Mouse (Mus musculus): Measurements from ENCODE around the gene Itgad. TPM values are rescaled to one million over a fixed set of nuclear protein-coding genes. Genes with fewer than 3 reads are reported as not detected.

Gene Itgad
- total and polyA plus RNA-seq, 2 experiments from 2014 or later: 0.05 to 0.39 TPM

DNA sequence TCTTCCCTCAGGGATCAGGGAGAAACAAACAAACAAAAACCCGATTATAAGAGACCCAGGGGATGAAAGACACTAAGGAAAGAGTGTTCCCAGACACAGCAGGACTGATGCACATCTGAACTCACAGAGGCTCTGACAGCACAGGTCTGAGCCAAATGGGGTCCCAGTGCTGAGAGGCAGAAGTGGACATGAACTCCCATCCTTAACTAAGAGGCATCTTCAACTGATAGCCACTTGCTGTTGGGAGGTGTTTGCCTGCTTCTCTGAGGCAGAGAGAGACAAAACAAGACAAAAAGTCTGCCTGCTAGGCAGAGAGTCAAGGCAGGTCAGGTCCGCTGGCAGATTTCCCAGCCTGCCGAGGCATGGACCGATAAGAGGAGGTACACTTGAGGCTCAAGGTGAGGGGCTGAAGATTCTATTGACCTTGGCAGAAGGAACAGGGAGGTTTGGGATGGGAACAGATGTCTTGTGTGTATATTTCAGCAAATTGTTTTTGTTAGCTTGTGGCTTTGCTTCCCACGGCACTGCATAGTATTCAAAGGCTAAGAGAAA is 102.7 kb downstream of the Itgad start:
- no peak overlapping the region for H3K4me2 ChIP-seq (ENCODE audit: low read depth)
- H3K27ac ChIP-seq (ENCODE audit: low read depth, low read length): no peak overlapping the region
- ATAC-seq (no peak), DNase-seq (no peak)
- H3K9me3 ChIP-seq (ENCODE audit: low read length): no peaks in the 10 kb centered on the region
- 50% methylated on average over 5 of the region's 5 CpGs for WGBS
- no peaks in the 10 kb centered on the region for H3K36me3 ChIP-seq (ENCODE audit: insufficient read depth)
- H3K27me3 ChIP-seq (ENCODE audit: insufficient read depth, low read length): no peaks in the 10 kb centered on the region
- no peak overlapping the region for H3K4me3 ChIP-seq (ENCODE audit: low read depth, low read length)
- 0 out of 2 replicates have a peak, but pooled peaks cover 4% of the 10 kb centered on the region for H3K4me1 ChIP-seq (ENCODE audit: insufficient read depth)
- no peak overlapping the region for H3K9ac ChIP-seq
- no peak for TF ChIP-seq CTCF (IDR thresholded peaks at IDR 0.05; ENCODE audit: low read depth)

DNA sequence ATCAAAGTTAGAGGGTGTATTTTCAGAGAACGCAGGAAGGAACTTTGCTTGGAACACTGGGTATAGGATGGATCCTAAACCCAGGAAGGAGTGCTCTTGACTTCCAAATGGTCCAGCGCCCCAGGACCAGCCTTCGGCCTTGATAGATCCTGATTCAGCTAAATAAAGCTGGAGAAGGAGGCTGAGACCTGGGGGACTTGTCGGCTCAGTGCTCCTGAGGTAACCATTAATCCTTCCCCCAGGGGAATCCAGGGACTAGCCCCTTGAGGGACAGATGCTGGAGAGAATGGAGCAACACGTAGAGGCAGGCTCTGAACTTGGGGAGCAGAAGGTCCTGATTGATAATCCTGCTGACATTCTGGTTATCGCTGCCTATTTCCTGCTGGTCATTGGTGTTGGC is 111.2 kb downstream of the Itgad start, which contains the start of gene Slc5a2:
Slc5a2 (plus strand) TSS at position 247 of the 400 bp plus-strand sequence.
- H3K4me3 ChIP-seq (ENCODE audit: low read depth, low read length): no peak within 1 kb of the TSS
- no peaks in the 10 kb centered on the region for H3K4me1 ChIP-seq (ENCODE audit: insufficient read depth)
- DNase-seq: no peak
- no peak within 1 kb of the TSS for H3K9ac ChIP-seq
- TF ChIP-seq CTCF (IDR thresholded peaks at IDR 0.05; ENCODE audit: low read depth): no peak
- H3K36me3 ChIP-seq (ENCODE audit: insufficient read depth): no peaks in the 10 kb centered on the region
- no peak within 1 kb of the TSS for H3K4me2 ChIP-seq (ENCODE audit: low read depth)
- ATAC-seq: no peak
- H3K9me3 ChIP-seq (ENCODE audit: low read length): no peaks in the 10 kb centered on the region
- H3K27ac ChIP-seq (ENCODE audit: low read depth, low read length): no peak within 1 kb of the TSS
- H3K27me3 ChIP-seq (ENCODE audit: insufficient read depth, low read length): no peaks in the 10 kb centered on the region
- 85% methylated on average over 6 of the region's 6 CpGs for WGBS

DNA sequence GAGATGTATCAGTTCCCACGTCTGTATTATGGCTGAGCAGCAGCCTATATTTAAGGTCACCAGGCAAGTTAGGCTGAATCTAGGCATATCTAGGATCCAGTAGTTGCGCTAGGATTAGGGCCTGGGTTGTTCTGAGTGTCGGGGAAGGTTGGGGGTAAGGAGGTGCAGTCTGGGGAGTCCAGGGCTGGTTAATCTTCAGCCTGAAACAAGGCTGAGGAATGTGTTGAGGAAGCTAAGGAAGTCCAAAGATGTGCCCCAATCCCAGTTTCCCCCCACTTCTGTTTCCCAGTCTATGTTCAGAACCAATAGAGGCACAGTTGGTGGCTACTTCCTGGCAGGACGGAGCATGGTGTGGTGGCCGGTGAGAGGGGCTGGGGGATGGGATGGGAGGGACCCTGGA is 111.9 kb downstream of the Itgad start:
- H3K27me3 ChIP-seq (ENCODE audit: insufficient read depth, low read length): no peaks in the 10 kb centered on the region
- H3K9ac ChIP-seq: no peak overlapping the region
- no peaks in the 10 kb centered on the region for H3K4me1 ChIP-seq (ENCODE audit: insufficient read depth)
- WGBS: 81% methylated on average over 5 of the region's 5 CpGs
- H3K4me2 ChIP-seq (ENCODE audit: low read depth): no peak overlapping the region
- TF ChIP-seq CTCF (IDR thresholded peaks at IDR 0.05; ENCODE audit: low read depth): no peak
- no peak overlapping the region for H3K27ac ChIP-seq (ENCODE audit: low read depth, low read length)
- no peak overlapping the region for H3K4me3 ChIP-seq (ENCODE audit: low read depth, low read length)
- H3K9me3 ChIP-seq (ENCODE audit: low read length): no peaks in the 10 kb centered on the region
- ATAC-seq (no peak), DNase-seq (no peak)
- no peaks in the 10 kb centered on the region for H3K36me3 ChIP-seq (ENCODE audit: insufficient read depth)

- no peaks in the 10 kb centered on the region for H3K9me3 ChIP-seq (ENCODE audit: low read length)
- no peak for TF ChIP-seq CTCF (IDR thresholded peaks at IDR 0.05; ENCODE audit: low read depth)
- H3K27me3 ChIP-seq (ENCODE audit: insufficient read depth, low read length): no peaks in the 10 kb centered on the region
- H3K4me2 ChIP-seq (ENCODE audit: low read depth): no peak overlapping the region
- ATAC-seq: no peak
- H3K4me3 ChIP-seq (ENCODE audit: low read depth, low read length): no peak overlapping the region
- no peaks in the 10 kb centered on the region for H3K4me1 ChIP-seq (ENCODE audit: insufficient read depth)
- peaks cover 11% of the 10 kb centered on the region for H3K36me3 ChIP-seq (ENCODE audit: insufficient read depth)
- DNase-seq: no peak
- H3K9ac ChIP-seq: no peak overlapping the region
- no peak overlapping the region for H3K27ac ChIP-seq (ENCODE audit: low read depth, low read length)
- WGBS: 67% methylated on average over 13 of the region's 13 CpGs
Observed at GRCm38 (mm10) chr7:128267391-128267790, 113.2 kb downstream of the Itgad start.

DNA sequence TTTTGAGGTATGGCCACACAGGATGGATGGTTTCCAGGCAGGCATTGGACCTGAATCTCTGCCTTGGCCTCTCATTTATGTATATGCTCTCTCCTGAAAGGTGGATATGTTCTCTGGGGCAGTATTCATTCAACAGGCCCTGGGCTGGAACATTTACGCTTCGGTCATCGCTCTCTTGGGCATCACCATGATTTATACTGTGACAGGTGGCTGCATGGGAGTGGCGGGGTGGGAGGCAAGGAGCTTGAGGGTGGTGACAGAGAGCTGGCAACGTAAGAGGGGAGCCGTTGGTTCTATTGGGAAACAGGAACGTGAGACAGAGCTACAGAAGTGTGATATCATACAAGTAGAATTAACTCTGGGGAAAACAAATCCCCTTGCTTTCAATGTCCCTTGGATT is 113.6 kb downstream of the Itgad start:
- Histone ChIP-seq H3K9ac (no peak overlapping the region), H3K4me3 (ENCODE audit: low read depth, low read length) (no peak overlapping the region), H3K9me3 (ENCODE audit: low read length) (no peaks in the 10 kb centered on the region), H3K27ac (ENCODE audit: low read depth, low read length) (no peak overlapping the region), H3K36me3 (ENCODE audit: insufficient read depth) (peaks cover 11% of the 10 kb centered on the region), H3K4me2 (ENCODE audit: low read depth) (no peak overlapping the region), H3K27me3 (ENCODE audit: insufficient read depth, low read length) (no peaks in the 10 kb centered on the region), H3K4me1 (ENCODE audit: insufficient read depth) (no peaks in the 10 kb centered on the region)
- whole genome bisulfite sequencing: 85% methylated on average over 7 of the region's 7 CpGs
- no peak for DNase-seq
- no peak for ATAC-seq
- TF ChIP-seq CTCF (IDR thresholded peaks at IDR 0.05; ENCODE audit: low read depth): no peak

DNA sequence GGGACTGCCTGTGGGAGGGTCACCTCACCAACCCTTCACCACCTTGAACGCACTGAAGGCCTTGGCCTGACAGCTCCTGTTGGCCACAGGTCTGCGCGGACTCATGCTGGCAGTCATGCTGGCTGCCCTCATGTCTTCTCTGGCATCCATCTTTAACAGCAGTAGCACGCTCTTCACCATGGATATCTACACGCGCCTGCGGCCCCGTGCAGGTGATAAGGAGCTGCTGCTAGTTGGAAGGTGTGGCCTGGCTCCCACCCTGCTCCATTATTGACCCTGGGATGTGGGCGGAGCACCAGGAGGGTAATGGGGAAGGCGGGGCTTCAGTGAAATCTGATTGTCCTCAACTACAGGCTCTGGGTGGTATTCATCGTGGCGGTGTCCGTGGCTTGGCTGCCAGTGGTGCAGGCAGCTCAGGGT is 116.3 kb downstream of the Itgad start:
- 59% methylated on average over 13 of the region's 13 CpGs for WGBS
- no peak overlapping the region for H3K9ac ChIP-seq
- no peak for ATAC-seq
- H3K4me1 ChIP-seq (ENCODE audit: insufficient read depth): no peaks in the 10 kb centered on the region
- no peak for DNase-seq
- no peaks in the 10 kb centered on the region for H3K27me3 ChIP-seq (ENCODE audit: insufficient read depth, low read length)
- no peak overlapping the region for H3K4me3 ChIP-seq (ENCODE audit: low read depth, low read length)
- no peak overlapping the region for H3K27ac ChIP-seq (ENCODE audit: low read depth, low read length)
- no peak for TF ChIP-seq CTCF (IDR thresholded peaks at IDR 0.05; ENCODE audit: low read depth)
- H3K36me3 ChIP-seq (ENCODE audit: insufficient read depth): peaks cover 26% of the 10 kb centered on the region
- no peaks in the 10 kb centered on the region for H3K9me3 ChIP-seq (ENCODE audit: low read length)
- H3K4me2 ChIP-seq (ENCODE audit: low read depth): no peak overlapping the region

GRCm38 (mm10) chr7:128271496-128271895 is 117.3 kb downstream of the Itgad start:
- 93% methylated on average over 9 of the region's 9 CpGs for WGBS
- Histone ChIP-seq H3K4me3 (ENCODE audit: low read depth, low read length) (no peak overlapping the region), H3K27me3 (ENCODE audit: insufficient read depth, low read length) (no peaks in the 10 kb centered on the region), H3K36me3 (ENCODE audit: insufficient read depth) (peaks cover 35% of the 10 kb centered on the region), H3K4me2 (ENCODE audit: low read depth) (no peak overlapping the region), H3K27ac (ENCODE audit: low read depth, low read length) (no peak overlapping the region), H3K9me3 (ENCODE audit: low read length) (no peaks in the 10 kb centered on the region), H3K4me1 (ENCODE audit: insufficient read depth) (no peaks in the 10 kb centered on the region), H3K9ac (no peak overlapping the region)
- no peak for TF ChIP-seq CTCF (IDR thresholded peaks at IDR 0.05; ENCODE audit: low read depth)
- ATAC-seq (no peak), DNase-seq (no peak)

Other genes starting within 250 kb of the Itgad start
- gene Kat8, start 241.9 kb upstream of the Itgad start, total RNA-seq (2014; rRNA removed): 30.6 and 41.1 TPM in 2 replicates
- gene Kat8, start 241.9 kb upstream of the Itgad start, polyA plus RNA-seq (2015; fragmentation: Nextera tagmentation; extraction: Ambion mirVana): 34.8 and 37.0 TPM in 2 replicates
- gene Prss8, start 224.3 kb upstream of the Itgad start, total RNA-seq (2014; rRNA removed): 0.38 and 1.1 TPM in 2 replicates
- 0.92 and 1.5 TPM in 2 replicates for gene Prss8, start 224.3 kb upstream of the Itgad start, polyA plus RNA-seq (2015; fragmentation: Nextera tagmentation; extraction: Ambion mirVana)
- gene Prss36, start 207.7 kb upstream of the Itgad start, total RNA-seq (2014; rRNA removed): 6.4 and 18.4 TPM in 2 replicates
- gene Prss36, start 207.7 kb upstream of the Itgad start, polyA plus RNA-seq (2015; fragmentation: Nextera tagmentation; extraction: Ambion mirVana): 15.6 and 18.3 TPM in 2 replicates
- 30.2 and 51.0 TPM in 2 replicates for gene Fus, start 186.9 kb upstream of the Itgad start, total RNA-seq (2014; rRNA removed)
- gene Fus, start 186.9 kb upstream of the Itgad start, polyA plus RNA-seq (2015; fragmentation: Nextera tagmentation; extraction: Ambion mirVana): 221 and 323 TPM in 2 replicates
- 8.1 and 12.1 TPM in 2 replicates for gene Pycard, start 160.5 kb upstream of the Itgad start, total RNA-seq (2014; rRNA removed)
- gene Pycard, start 160.5 kb upstream of the Itgad start, polyA plus RNA-seq (2015; fragmentation: Nextera tagmentation; extraction: Ambion mirVana): 7.4 and 8.5 TPM in 2 replicates
- 0.15 and 0.43 TPM in 2 replicates for gene Trim72, start 150.4 kb upstream of the Itgad start, total RNA-seq (2014; rRNA removed)
- not detected in 2 replicates for gene Trim72, start 150.4 kb upstream of the Itgad start, polyA plus RNA-seq (2015; fragmentation: Nextera tagmentation; extraction: Ambion mirVana)
- 1.4 and 1.7 TPM in 2 replicates for gene Itgam, start 91.7 kb upstream of the Itgad start, total RNA-seq (2014; rRNA removed)
- 0.39 and 0.92 TPM in 2 replicates for gene Itgam, start 91.7 kb upstream of the Itgad start, polyA plus RNA-seq (2015; fragmentation: Nextera tagmentation; extraction: Ambion mirVana)
- not detected in 2 replicates for gene Gm49368, start 91.7 kb upstream of the Itgad start, total RNA-seq (2014; rRNA removed)
- not detected in 2 replicates for gene Gm49368, start 91.7 kb upstream of the Itgad start, polyA plus RNA-seq (2015; fragmentation: Nextera tagmentation; extraction: Ambion mirVana)
- gene Itgax, start 24.8 kb upstream of the Itgad start, total RNA-seq (2014; rRNA removed): 0.23 and 0.24 TPM in 2 replicates
- gene Itgax, start 24.8 kb upstream of the Itgad start, polyA plus RNA-seq (2015; fragmentation: Nextera tagmentation; extraction: Ambion mirVana): 0.09 and 0.16 TPM in 2 replicates
- gene Cox6a2, start 52.0 kb downstream of the Itgad start, total RNA-seq (2014; rRNA removed): 1.4 and 5.0 TPM in 2 replicates
- gene Cox6a2, start 52.0 kb downstream of the Itgad start, polyA plus RNA-seq (2015; fragmentation: Nextera tagmentation; extraction: Ambion mirVana): 4.5 TPM in 2 replicates
- 12.8 and 17.8 TPM in 2 replicates for gene Armc5, start 83.0 kb downstream of the Itgad start, total RNA-seq (2014; rRNA removed)
- gene Armc5, start 83.0 kb downstream of the Itgad start, polyA plus RNA-seq (2015; fragmentation: Nextera tagmentation; extraction: Ambion mirVana): 13.4 and 15.4 TPM in 2 replicates
- gene 9130023H24Rik, start 83.7 kb downstream of the Itgad start, total RNA-seq (2014; rRNA removed): 5.2 and 6.7 TPM in 2 replicates
- gene 9130023H24Rik, start 83.7 kb downstream of the Itgad start, polyA plus RNA-seq (2015; fragmentation: Nextera tagmentation; extraction: Ambion mirVana): 3.9 and 4.6 TPM in 2 replicates
- gene Tgfb1i1, start 92.4 kb downstream of the Itgad start, total RNA-seq (2014; rRNA removed): 9.4 and 9.7 TPM in 2 replicates
- gene Tgfb1i1, start 92.4 kb downstream of the Itgad start, polyA plus RNA-seq (2015; fragmentation: Nextera tagmentation; extraction: Ambion mirVana): 18.5 and 22.1 TPM in 2 replicates
- gene Slc5a2, start 111.3 kb downstream of the Itgad start, total RNA-seq (2014; rRNA removed): not detected in 2 replicates
- 0.10 TPM in 1 of 2 replicates, not detected in the other for gene Slc5a2, start 111.3 kb downstream of the Itgad start, polyA plus RNA-seq (2015; fragmentation: Nextera tagmentation; extraction: Ambion mirVana)
- 18.3 and 18.5 TPM in 2 replicates for gene BC017158, start 143.8 kb downstream of the Itgad start, total RNA-seq (2014; rRNA removed)
- gene BC017158, start 143.8 kb downstream of the Itgad start, polyA plus RNA-seq (2015; fragmentation: Nextera tagmentation; extraction: Ambion mirVana): 10.6 and 14.4 TPM in 2 replicates

All from forebrain, postnatal 0 days (tissue).